Mouse (Mus musculus) adrenal gland, postnatal 36 days (tissue): Measurements from ENCODE around the gene Itch. TPM values are rescaled to one million over a fixed set of nuclear protein-coding genes. Genes with fewer than 3 reads are reported as not detected.

Experiments
- total RNA-seq, 2 experiments: library from RNA; stranded (reverse); gene quantifications; 2 replicates each; pipeline ENCODE4 v1.2.3; 2021

The Itch gene
- total RNA-seq, 2 experiments from 2014 or later, result 47.1 to 51.2 TPM

Other genes starting within 250 kb of the Itch start
- gene Eif2s2, start 240.6 kb upstream of the Itch start, total RNA-seq, result 100 to 1,000 TPM; 129 to 170 TPM
- gene Gm14226, start 115.2 kb upstream of the Itch start, total RNA-seq, result 1 to 10 TPM; 7.2 to 9.1 TPM
- 10 to 100 TPM; 36.5 to 37.1 TPM for gene Ahcy, start 59.0 kb upstream of the Itch start, total RNA-seq
- gene Dynlrb1, start 103.0 kb downstream of the Itch start, total RNA-seq, result 100 to 1,000 TPM; 289 to 360 TPM
- 100 to 1,000 TPM; 469 to 912 TPM for gene Map1lc3a, start 142.8 kb downstream of the Itch start, total RNA-seq
- 10 to 100 TPM; 34.4 to 40.9 TPM for gene Pigu, start 223.9 kb downstream of the Itch start, total RNA-seq
- gene Trp53inp2, start 247.6 kb downstream of the Itch start, total RNA-seq, result 100 to 1,000 TPM; 283 to 299 TPM